Mouse (Mus musculus): ENCODE measurements around the gene Spata31d1a.

DNA sequence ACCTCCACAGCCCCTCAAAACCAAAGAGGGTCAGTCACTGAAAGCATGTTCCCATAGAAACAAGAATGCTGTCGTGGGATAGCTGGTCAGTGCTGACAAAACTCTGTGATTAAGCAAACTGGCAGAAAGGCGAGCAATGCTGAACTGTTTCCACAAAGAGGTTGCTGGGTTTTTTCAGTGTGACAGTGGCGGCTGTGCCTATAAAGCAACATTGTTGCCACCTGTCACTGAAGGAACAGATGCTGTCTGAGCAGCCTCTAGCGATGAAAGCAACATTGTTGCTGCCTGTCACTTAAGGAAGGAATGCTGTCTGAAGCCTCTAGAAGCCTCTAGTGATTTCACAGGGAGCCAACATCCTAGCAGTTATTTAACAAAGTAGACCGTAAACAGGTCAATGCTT lies 57.5 kb downstream of the Spata31d1a start:
- TF ChIP-seq CTCF (conservative IDR thresholded peaks at IDR 0.05; ENCODE audit: insufficient read depth, insufficient read length, low read depth, low read length) (no peak), POLR2A (IDR thresholded peaks at IDR 0.05; ENCODE audit: low read depth, low read length) (no peak)

All from kidney, adult 2 months (tissue).